Mouse (Mus musculus) neural tube, embryonic 13.5 days (tissue): ENCODE results near the gene Immt. TPM values are rescaled to one million over a fixed set of nuclear protein-coding genes. Genes with fewer than 3 reads are reported as not detected.

Experiments
- ATAC-seq: fragments of 200-750 bp; cut with Nextera tagmentation; 2 replicates; pipeline ENCODE4 v1.8.0; 2017; ENCODE audit warnings: low read depth, mild to moderate bottlenecking, moderate TSS enrichment, moderate library complexity
- H3K27ac ChIP-seq: fragments of 300-500 bp; sonication (generic); replicated peaks from 2 replicates; pipeline ENCODE4 v1.5.1; 2015; ENCODE audit warnings: moderate library complexity, mild to moderate bottlenecking, inconsistent platforms
- H3K27me3 ChIP-seq: fragments of 300-500 bp; sonication (generic); 2 replicates; pipeline ENCODE4 v1.6.1; 2015; ENCODE audit warnings: mild to moderate bottlenecking, inconsistent platforms
- H3K36me3 ChIP-seq: fragments of 300-500 bp; sonication (generic); 2 replicates; pipeline ENCODE4 v1.6.1; 2015; ENCODE audit warnings: mild to moderate bottlenecking, inconsistent platforms
- H3K4me1 ChIP-seq: fragments of 300-500 bp; sonication (generic); replicated peaks from 2 replicates; pipeline ENCODE4 v1.6.1; 2015; ENCODE audit warnings: inconsistent platforms
- H3K4me2 ChIP-seq: fragments of 300-500 bp; sonication (generic); 2 replicates; pipeline ENCODE4 v1.6.1; 2015; ENCODE audit warnings: inconsistent platforms, mild to moderate bottlenecking, moderate library complexity
- H3K4me3 ChIP-seq: fragments of 300-500 bp; sonication (generic); 2 replicates; pipeline ENCODE4 v1.5.1; 2015; ENCODE audit warnings: mild to moderate bottlenecking, inconsistent platforms
- H3K9ac ChIP-seq: fragments of 300-500 bp; sonication (generic); 2 replicates; pipeline ENCODE4 v1.6.1; 2015; ENCODE audit warnings: moderate library complexity, mild to moderate bottlenecking, inconsistent platforms
- H3K9me3 ChIP-seq: fragments of 300-500 bp; sonication (generic); 2 replicates; pipeline ENCODE4 v1.6.1; 2016; ENCODE audit warnings: inconsistent platforms
- WGBS: fragments of 180-500 bp; shearing (Covaris S2); methylation state at CpG from one replicate; pipeline ENCODE4 v1.1.7; 2015; 5-methylcytosine and 5-hydroxymethylcytosine counted together
- polyA plus RNA-seq: library from polyadenylated mRNA; unstranded; fragments of >200 nt; fragmentation: Nextera tagmentation; extraction: Ambion mirVana; gene quantifications from 2 replicates; pipeline ENCODE4 v1.2.1, GENCODE M21; 2015

Immt gene
- polyA plus RNA-seq: 153 and 160 TPM in 2 replicates

GRCm38 (mm10) chr6:71830690-71831580 lies at the start of gene Immt:
Gene Immt (plus strand): TSS chr6:71831331.
- H3K36me3 ChIP-seq: peaks cover 15% of the 10 kb centered on the region
- WGBS: under 1% methylated on average over 64 of the region's 64 CpGs
- H3K4me1 ChIP-seq: peaks cover 21% of the 10 kb centered on the region
- peak within 1 kb of the TSS; percentile 98 for H3K4me3 ChIP-seq
- no peaks in the 10 kb centered on the region; the same call in none of the 2 replicates for H3K27me3 ChIP-seq
- peak within 1 kb of the TSS; percentile 91 for H3K9ac ChIP-seq
- H3K4me2 ChIP-seq: peak within 1 kb of the TSS; percentile 71
- peak within 1 kb of the TSS; percentile 94 for H3K27ac ChIP-seq
- no peaks in the 10 kb centered on the region for H3K9me3 ChIP-seq
- peak; percentile 100 for ATAC-seq

- H3K9me3 ChIP-seq: no peaks in the 10 kb centered on the region
- H3K36me3 ChIP-seq: peaks cover 84% of the 10 kb centered on the region
- no peak overlapping the region for H3K27ac ChIP-seq
- H3K4me2 ChIP-seq: no peak overlapping the region
- no peak overlapping the region for H3K4me3 ChIP-seq
- no peaks in the 10 kb centered on the region for H3K27me3 ChIP-seq
- 91% methylated on average over 5 of the region's 5 CpGs for WGBS
- ATAC-seq: no peak
- no peak overlapping the region for H3K9ac ChIP-seq
- no peaks in the 10 kb centered on the region for H3K4me1 ChIP-seq
Observed at GRCm38 (mm10) chr6:71783165-71783564, 48.0 kb upstream of the Immt start.

GRCm38 (mm10) chr6:71788348-71788747 lies 42.8 kb upstream of the Immt start:
- H3K9me3 ChIP-seq: no peaks in the 10 kb centered on the region
- H3K4me3 ChIP-seq: no peak overlapping the region
- no peak overlapping the region for H3K9ac ChIP-seq
- no peak overlapping the region for H3K27ac ChIP-seq
- no peaks in the 10 kb centered on the region for H3K27me3 ChIP-seq
- no peaks in the 10 kb centered on the region for H3K4me1 ChIP-seq
- 83% methylated on average over 9 of the region's 9 CpGs for WGBS
- no peak overlapping the region for H3K4me2 ChIP-seq
- peaks cover 43% of the 10 kb centered on the region for H3K36me3 ChIP-seq
- ATAC-seq: no peak

- H3K9ac ChIP-seq: no peak overlapping the region
- H3K4me2 ChIP-seq: no peak overlapping the region
- H3K4me3 ChIP-seq: no peak overlapping the region
- no peaks in the 10 kb centered on the region for H3K4me1 ChIP-seq
- no peaks in the 10 kb centered on the region for H3K9me3 ChIP-seq
- no peaks in the 10 kb centered on the region for H3K27me3 ChIP-seq
- 87% methylated on average over 6 of the region's 6 CpGs for WGBS
- no peak overlapping the region for H3K27ac ChIP-seq
- H3K36me3 ChIP-seq: peaks cover 41% of the 10 kb centered on the region
- ATAC-seq: no peak
Observed at GRCm38 (mm10) chr6:71791771-71792170, 39.4 kb upstream of the Immt start.

- 86% methylated on average over 3 of the region's 3 CpGs for WGBS
- Histone ChIP-seq H3K4me3 (no peak overlapping the region), H3K9ac (no peak overlapping the region), H3K36me3 (peaks cover 46% of the 10 kb centered on the region), H3K9me3 (no peaks in the 10 kb centered on the region), H3K27ac (no peak overlapping the region), H3K4me1 (peaks cover 7% of the 10 kb centered on the region), H3K4me2 (no peak overlapping the region), H3K27me3 (no peaks in the 10 kb centered on the region)
- ATAC-seq: no peak
Observed at GRCm38 (mm10) chr6:71799391-71799790, 31.7 kb upstream of the Immt start.

- Histone ChIP-seq H3K9ac (no peak overlapping the region), H3K27me3 (no peaks in the 10 kb centered on the region), H3K27ac (no peak overlapping the region), H3K9me3 (no peaks in the 10 kb centered on the region), H3K4me1 (peaks cover 7% of the 10 kb centered on the region), H3K4me2 (no peak overlapping the region), H3K4me3 (no peak overlapping the region), H3K36me3 (peaks cover 45% of the 10 kb centered on the region)
- ATAC-seq: no peak
- 62% methylated on average over 7 of the region's 7 CpGs for WGBS
Observed at GRCm38 (mm10) chr6:71801011-71801713, 30.0 kb upstream of the Immt start.

- no peak for ATAC-seq
- H3K27me3 ChIP-seq: no peaks in the 10 kb centered on the region
- no peak overlapping the region for H3K4me2 ChIP-seq
- no peak overlapping the region for H3K4me3 ChIP-seq
- H3K9me3 ChIP-seq: no peaks in the 10 kb centered on the region
- H3K27ac ChIP-seq: no peak overlapping the region
- H3K4me1 ChIP-seq: peaks cover 7% of the 10 kb centered on the region
- H3K36me3 ChIP-seq: peaks cover 45% of the 10 kb centered on the region
- 67% methylated on average over 10 of the region's 10 CpGs for WGBS
- H3K9ac ChIP-seq: no peak overlapping the region
Observed at GRCm38 (mm10) chr6:71801714-71802094, 29.4 kb upstream of the Immt start.

GRCm38 (mm10) chr6:71803609-71804008 lies 27.5 kb upstream of the Immt start:
- H3K27me3 ChIP-seq: no peaks in the 10 kb centered on the region
- H3K4me1 ChIP-seq: peaks cover 7% of the 10 kb centered on the region
- H3K4me3 ChIP-seq: no peak overlapping the region
- peaks cover 51% of the 10 kb centered on the region for H3K36me3 ChIP-seq
- ATAC-seq: peak; percentile 38
- 79% methylated on average over 1 of the region's 1 CpGs for WGBS
- H3K27ac ChIP-seq: peak overlapping the region; percentile 38; the same call in 1 of the 2 replicates
- no peaks in the 10 kb centered on the region for H3K9me3 ChIP-seq
- no peak overlapping the region for H3K9ac ChIP-seq
- no peak overlapping the region for H3K4me2 ChIP-seq

- peaks cover 7% of the 10 kb centered on the region for H3K4me1 ChIP-seq
- H3K4me3 ChIP-seq: no peak overlapping the region
- H3K36me3 ChIP-seq: peaks cover 51% of the 10 kb centered on the region
- ATAC-seq: peak; percentile 90
- no peak overlapping the region for H3K4me2 ChIP-seq
- no peak overlapping the region for H3K9ac ChIP-seq
- no peaks in the 10 kb centered on the region for H3K27me3 ChIP-seq
- H3K27ac ChIP-seq: peak overlapping the region; percentile 38; the same call in 1 of the 2 replicates
- no peaks in the 10 kb centered on the region for H3K9me3 ChIP-seq
- 28% methylated on average over 12 of the region's 12 CpGs for WGBS
Observed at GRCm38 (mm10) chr6:71804061-71804829, 26.9 kb upstream of the Immt start.

GRCm38 (mm10) chr6:71806713-71807112 lies 24.4 kb upstream of the Immt start:
- peaks cover 65% of the 10 kb centered on the region for H3K36me3 ChIP-seq
- H3K4me1 ChIP-seq: peaks cover 7% of the 10 kb centered on the region

GRCm38 (mm10) chr6:71809890-71810289 lies 21.2 kb upstream of the Immt start:
- ATAC-seq: no peak
- 93% methylated on average over 9 of the region's 9 CpGs for WGBS
- Histone ChIP-seq H3K36me3 (peaks cover 80% of the 10 kb centered on the region), H3K9ac (no peak overlapping the region), H3K4me1 (no peaks in the 10 kb centered on the region), H3K9me3 (no peaks in the 10 kb centered on the region), H3K4me3 (no peak overlapping the region), H3K27ac (no peak overlapping the region), H3K4me2 (no peak overlapping the region), H3K27me3 (no peaks in the 10 kb centered on the region)

More at GRCm38 (mm10) chr6:71806713-71807112, 24.4 kb upstream of the Immt start:
- Histone ChIP-seq H3K9me3 (no peaks in the 10 kb centered on the region), H3K4me2 (no peak overlapping the region), H3K27me3 (no peaks in the 10 kb centered on the region), H3K9ac (no peak overlapping the region), H3K4me3 (no peak overlapping the region), H3K27ac (no peak overlapping the region)
- WGBS: 76% methylated on average over 1 of the region's 1 CpGs
- ATAC-seq: no peak

- no peaks in the 10 kb centered on the region for H3K9me3 ChIP-seq
- 92% methylated on average over 2 of the region's 2 CpGs for WGBS
Observed at GRCm38 (mm10) chr6:71812820-71813219, 18.3 kb upstream of the Immt start.

More at GRCm38 (mm10) chr6:71812820-71813219, 18.3 kb upstream of the Immt start:
- Histone ChIP-seq H3K27me3 (no peaks in the 10 kb centered on the region), H3K36me3 (peaks cover 82% of the 10 kb centered on the region), H3K27ac (no peak overlapping the region), H3K4me2 (no peak overlapping the region), H3K4me1 (no peaks in the 10 kb centered on the region), H3K9ac (no peak overlapping the region), H3K4me3 (no peak overlapping the region)
- no peak for ATAC-seq
